Mouse (Mus musculus): ENCODE measurements around the gene Bahcc1.

The Bahcc1 gene

GRCm38 (mm10) chr11:120228911-120229437, 3.8 kb upstream of the Bahcc1 start:
- no peak for DNase-seq (ENCODE audit: low read depth)

GRCm38 (mm10) chr11:120229861-120230751, 2.6 kb upstream of the Bahcc1 start:
- peak; percentile 90 for DNase-seq (ENCODE audit: low read depth)

GRCm38 (mm10) chr11:120230841-120231370, 1.8 kb upstream of the Bahcc1 start:
- peak; percentile 70 for DNase-seq (ENCODE audit: low read depth)

- DNase-seq (ENCODE audit: low read depth), result peak; percentile 100
Observed at GRCm38 (mm10) chr11:120231379-120231778, 1.4 kb upstream of the Bahcc1 start.

- DNase-seq (ENCODE audit: low read depth), result peak; percentile 66
Observed at GRCm38 (mm10) chr11:120233441-120234135, 841 bp downstream of the Bahcc1 start.

GRCm38 (mm10) chr11:120234136-120234775, 1.5 kb downstream of the Bahcc1 start:
- DNase-seq (ENCODE audit: low read depth), result peak; percentile 68

GRCm38 (mm10) chr11:120234776-120235181, 2.0 kb downstream of the Bahcc1 start:
- DNase-seq (ENCODE audit: low read depth), result peak; percentile 73

GRCm38 (mm10) chr11:120235385-120236113, 2.8 kb downstream of the Bahcc1 start:
- peak; percentile 74 for DNase-seq (ENCODE audit: low read depth)

- DNase-seq (ENCODE audit: low read depth), result no peak
Observed at GRCm38 (mm10) chr11:120236114-120236437, 3.3 kb downstream of the Bahcc1 start.

- DNase-seq (ENCODE audit: low read depth), result peak; percentile 74
Observed at GRCm38 (mm10) chr11:120236438-120237165, 3.9 kb downstream of the Bahcc1 start.

- DNase-seq (ENCODE audit: low read depth), result peak; percentile 74
Observed at GRCm38 (mm10) chr11:120237166-120238131, 4.7 kb downstream of the Bahcc1 start.

- DNase-seq (ENCODE audit: low read depth), result peak; percentile 62
Observed at GRCm38 (mm10) chr11:120238306-120238705, 5.6 kb downstream of the Bahcc1 start.

GRCm38 (mm10) chr11:120238751-120239359, 6.1 kb downstream of the Bahcc1 start:
- peak; percentile 48 for DNase-seq (ENCODE audit: low read depth)

GRCm38 (mm10) chr11:120239581-120239991, 6.8 kb downstream of the Bahcc1 start:
- DNase-seq (ENCODE audit: low read depth), result peak; percentile 51

GRCm38 (mm10) chr11:120240206-120240605, 7.5 kb downstream of the Bahcc1 start:
- peak; percentile 92 for DNase-seq (ENCODE audit: low read depth)

- DNase-seq (ENCODE audit: low read depth), result no peak
Observed at GRCm38 (mm10) chr11:120240941-120241890, 8.5 kb downstream of the Bahcc1 start.

- no peak for DNase-seq (ENCODE audit: low read depth)
Observed at GRCm38 (mm10) chr11:120241981-120242725, 9.4 kb downstream of the Bahcc1 start.
